Mouse (Mus musculus): ENCODE measurements around the gene Tmem59l. TPM values are rescaled to one million over a fixed set of nuclear protein-coding genes. Genes with fewer than 3 reads are reported as not detected.

Gene Tmem59l
- polyA plus RNA-seq, 1 experiment from 2014 or later: 19.5 TPM

GRCm38 (mm10) chr8:70476333-70477268 is 10.6 kb downstream of the Tmem59l start, which contains the start of gene Klhl26:
Gene Klhl26, minus strand, starts transcription at chr8:70476968.
- WGBS: under 1% methylated on average over 53 of the region's 53 CpGs
- Histone ChIP-seq H3K36me3 (replicated peaks) (peaks cover 17% of the 10 kb centered on the region), H3K27ac (peak within 1 kb of the TSS; percentile 92), H3K4me1 (peaks cover 29% of the 10 kb centered on the region), H3K27me3 (ENCODE audit: poor library complexity, severe bottlenecking) (peaks cover 39% of the 10 kb centered on the region), H3K9me3 (no peaks in the 10 kb centered on the region), H3K4me3 (peak within 1 kb of the TSS; percentile 94)
- DNase-seq (ENCODE audit: extremely low spot score, low spot score): peak; percentile 95

GRCm38 (mm10) chr8:70471856-70472255 is 15.3 kb downstream of the Tmem59l start:
- no peak overlapping the region for H3K4me3 ChIP-seq
- WGBS: over 99% methylated on average over 7 of the region's 7 CpGs
- no peak for DNase-seq (ENCODE audit: extremely low spot score, low spot score)
- H3K27me3 ChIP-seq (ENCODE audit: poor library complexity, severe bottlenecking): no peaks in the 10 kb centered on the region
- peaks cover 20% of the 10 kb centered on the region for H3K36me3 ChIP-seq (replicated peaks)
- H3K27ac ChIP-seq: no peak overlapping the region
- H3K9me3 ChIP-seq: no peaks in the 10 kb centered on the region
- H3K4me1 ChIP-seq: peaks cover 42% of the 10 kb centered on the region

DNA sequence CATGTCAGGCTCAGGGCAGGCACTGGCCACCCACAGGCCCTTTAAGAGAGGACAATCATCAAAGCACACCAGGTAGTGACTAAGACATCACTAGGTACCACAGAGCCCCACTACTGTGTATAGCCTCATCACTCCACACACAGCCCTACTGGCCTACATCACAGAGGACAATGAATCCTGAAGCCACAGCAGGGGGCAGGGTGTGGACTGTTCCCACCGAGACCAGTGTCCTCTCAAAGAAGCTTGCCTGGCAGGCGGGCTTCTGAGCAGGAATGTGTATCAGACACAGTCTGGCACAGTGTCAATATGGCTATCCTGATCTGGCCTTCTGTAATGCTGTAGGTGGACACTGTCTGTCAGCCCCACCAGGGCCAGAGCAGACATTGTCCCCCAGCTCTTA is 17.2 kb downstream of the Tmem59l start:
- no peaks in the 10 kb centered on the region for H3K27me3 ChIP-seq (ENCODE audit: poor library complexity, severe bottlenecking)
- H3K36me3 ChIP-seq (replicated peaks): peaks cover 26% of the 10 kb centered on the region
- H3K9me3 ChIP-seq: no peaks in the 10 kb centered on the region
- no peak for DNase-seq (ENCODE audit: extremely low spot score, low spot score)
- no peak overlapping the region for H3K4me3 ChIP-seq
- no peak overlapping the region for H3K27ac ChIP-seq
- H3K4me1 ChIP-seq: peaks cover 36% of the 10 kb centered on the region
- 77% methylated on average over 2 of the region's 2 CpGs for WGBS

- Histone ChIP-seq H3K27me3 (ENCODE audit: poor library complexity, severe bottlenecking) (no peaks in the 10 kb centered on the region), H3K27ac (no peak overlapping the region; the same call in 1 of the 2 replicates), H3K4me1 (peaks cover 36% of the 10 kb centered on the region), H3K9me3 (no peaks in the 10 kb centered on the region), H3K36me3 (replicated peaks) (peaks cover 24% of the 10 kb centered on the region), H3K4me3 (no peak overlapping the region)
- DNase-seq (ENCODE audit: extremely low spot score, low spot score): no peak
- WGBS: 72% methylated on average over 10 of the region's 10 CpGs
These were observed 17.8 kb downstream of the Tmem59l start for GRCm38 (mm10) chr8:70469295-70469916.

- Histone ChIP-seq H3K36me3 (replicated peaks) (peaks cover 20% of the 10 kb centered on the region), H3K9me3 (no peaks in the 10 kb centered on the region), H3K4me3 (no peak overlapping the region), H3K27me3 (ENCODE audit: poor library complexity, severe bottlenecking) (no peaks in the 10 kb centered on the region), H3K4me1 (peaks cover 37% of the 10 kb centered on the region), H3K27ac (no peak overlapping the region)
- 92% methylated on average over 4 of the region's 4 CpGs for WGBS
- DNase-seq (ENCODE audit: extremely low spot score, low spot score): no peak
These were observed 18.4 kb downstream of the Tmem59l start for GRCm38 (mm10) chr8:70468733-70469132.

DNA sequence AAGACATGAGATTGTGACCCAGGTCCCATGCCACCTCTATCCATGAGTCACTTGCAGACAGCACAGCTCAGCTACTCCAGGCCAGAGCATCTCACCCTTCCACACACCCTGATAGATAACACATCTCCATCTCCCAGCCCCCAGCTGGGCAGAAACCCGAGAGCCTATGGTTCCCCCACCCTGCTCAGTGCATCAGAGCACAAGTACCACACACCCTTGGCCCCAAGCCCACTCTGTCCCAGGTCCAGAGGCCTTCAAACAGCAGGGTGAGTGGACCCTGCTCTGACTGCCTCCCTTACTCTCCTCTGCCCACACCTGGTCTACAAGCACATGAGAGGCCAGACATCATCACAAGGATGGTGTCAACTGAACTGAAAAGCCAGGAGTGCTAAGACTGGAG is 19.3 kb downstream of the Tmem59l start:
- 67% methylated on average over 1 of the region's 1 CpGs for WGBS
- no peaks in the 10 kb centered on the region for H3K27me3 ChIP-seq (ENCODE audit: poor library complexity, severe bottlenecking)
- H3K4me3 ChIP-seq: no peak overlapping the region
- no peaks in the 10 kb centered on the region for H3K9me3 ChIP-seq
- peaks cover 44% of the 10 kb centered on the region for H3K4me1 ChIP-seq
- DNase-seq (ENCODE audit: extremely low spot score, low spot score): no peak
- no peak overlapping the region for H3K27ac ChIP-seq
- H3K36me3 ChIP-seq (replicated peaks): peaks cover 20% of the 10 kb centered on the region

GRCm38 (mm10) chr8:70467229-70467725 is 19.9 kb downstream of the Tmem59l start:
- 75% methylated on average over 5 of the region's 5 CpGs for WGBS
- no peak for DNase-seq (ENCODE audit: extremely low spot score, low spot score)

GRCm38 (mm10) chr8:70466771-70467170 is 20.4 kb downstream of the Tmem59l start:
- Histone ChIP-seq H3K4me1 (peaks cover 46% of the 10 kb centered on the region), H3K36me3 (replicated peaks) (peaks cover 13% of the 10 kb centered on the region), H3K27me3 (ENCODE audit: poor library complexity, severe bottlenecking) (no peaks in the 10 kb centered on the region), H3K4me3 (no peak overlapping the region), H3K27ac (peak overlapping the region; percentile 31), H3K9me3 (no peaks in the 10 kb centered on the region)
- WGBS: 70% methylated on average over 11 of the region's 11 CpGs
- DNase-seq (ENCODE audit: extremely low spot score, low spot score): no peak

More at GRCm38 (mm10) chr8:70467229-70467725, 19.9 kb downstream of the Tmem59l start:
- Histone ChIP-seq H3K9me3 (no peaks in the 10 kb centered on the region), H3K27ac (peak overlapping the region; percentile 31), H3K27me3 (ENCODE audit: poor library complexity, severe bottlenecking) (no peaks in the 10 kb centered on the region), H3K36me3 (replicated peaks) (peaks cover 14% of the 10 kb centered on the region), H3K4me3 (no peak overlapping the region), H3K4me1 (peaks cover 44% of the 10 kb centered on the region)

DNA sequence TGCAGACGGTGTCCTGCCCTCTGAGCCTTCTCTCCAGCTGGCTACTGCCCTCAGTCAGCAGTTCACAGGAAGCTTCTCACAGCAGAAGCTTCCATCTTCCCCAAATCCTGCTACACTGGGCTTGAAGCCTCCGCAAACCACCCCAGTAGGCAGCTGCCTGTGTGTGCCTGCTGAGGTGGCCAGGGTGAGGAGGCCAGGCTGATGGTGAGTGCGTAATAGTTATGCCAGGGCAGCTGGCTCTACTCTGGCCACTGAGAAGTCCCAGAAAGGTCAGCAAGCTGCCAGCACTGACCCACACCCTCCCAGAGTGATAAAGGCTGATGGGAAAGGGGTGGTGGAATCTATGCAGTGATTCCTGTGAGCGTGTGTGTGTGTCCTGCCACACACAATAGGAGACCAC is 20.9 kb downstream of the Tmem59l start:
- DNase-seq (ENCODE audit: extremely low spot score, low spot score): no peak
- Histone ChIP-seq H3K36me3 (replicated peaks) (peaks cover 13% of the 10 kb centered on the region), H3K27me3 (ENCODE audit: poor library complexity, severe bottlenecking) (no peaks in the 10 kb centered on the region), H3K4me3 (no peak overlapping the region), H3K4me1 (peaks cover 47% of the 10 kb centered on the region), H3K27ac (0 out of 2 replicates have a peak overlapping the region, but pooled peaks have one; percentile 31), H3K9me3 (no peaks in the 10 kb centered on the region)
- 85% methylated on average over 4 of the region's 4 CpGs for WGBS

DNA sequence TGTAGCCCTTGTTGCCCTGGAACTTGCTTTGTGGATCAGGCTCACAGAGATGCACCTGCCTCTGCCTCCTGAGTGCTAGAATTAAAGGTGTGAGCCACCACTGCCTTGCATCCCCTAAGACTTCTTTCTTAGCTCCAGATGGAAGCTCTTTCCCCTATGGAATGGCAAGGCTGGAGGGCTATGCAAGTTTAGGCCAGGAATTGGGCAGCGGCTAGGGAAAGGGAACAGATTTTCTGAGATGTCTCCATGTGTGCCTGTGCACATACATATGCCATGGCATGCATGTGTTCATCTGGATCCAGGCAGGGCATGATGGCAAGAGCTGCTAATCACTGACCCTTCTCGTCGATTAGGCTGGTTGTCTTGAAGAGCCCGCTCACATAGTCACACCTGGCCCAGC is 21.5 kb downstream of the Tmem59l start:
- Histone ChIP-seq H3K4me1 (peaks cover 51% of the 10 kb centered on the region), H3K27me3 (ENCODE audit: poor library complexity, severe bottlenecking) (no peaks in the 10 kb centered on the region), H3K9me3 (no peaks in the 10 kb centered on the region), H3K36me3 (replicated peaks) (peaks cover 12% of the 10 kb centered on the region), H3K27ac (no peak overlapping the region), H3K4me3 (no peak overlapping the region)
- DNase-seq (ENCODE audit: extremely low spot score, low spot score): no peak
- 96% methylated on average over 4 of the region's 4 CpGs for WGBS

- H3K27me3 ChIP-seq (ENCODE audit: poor library complexity, severe bottlenecking): no peaks in the 10 kb centered on the region
- H3K4me3 ChIP-seq: no peak overlapping the region
- H3K27ac ChIP-seq: no peak overlapping the region
- peaks cover 48% of the 10 kb centered on the region for H3K4me1 ChIP-seq
- 92% methylated on average over 6 of the region's 6 CpGs for WGBS
- H3K9me3 ChIP-seq: no peaks in the 10 kb centered on the region; the same call in 1 of the 2 replicates
- DNase-seq (ENCODE audit: extremely low spot score, low spot score): no peak
- H3K36me3 ChIP-seq (replicated peaks): peaks cover 22% of the 10 kb centered on the region
These were observed 23.0 kb downstream of the Tmem59l start for GRCm38 (mm10) chr8:70464162-70464561.

DNA sequence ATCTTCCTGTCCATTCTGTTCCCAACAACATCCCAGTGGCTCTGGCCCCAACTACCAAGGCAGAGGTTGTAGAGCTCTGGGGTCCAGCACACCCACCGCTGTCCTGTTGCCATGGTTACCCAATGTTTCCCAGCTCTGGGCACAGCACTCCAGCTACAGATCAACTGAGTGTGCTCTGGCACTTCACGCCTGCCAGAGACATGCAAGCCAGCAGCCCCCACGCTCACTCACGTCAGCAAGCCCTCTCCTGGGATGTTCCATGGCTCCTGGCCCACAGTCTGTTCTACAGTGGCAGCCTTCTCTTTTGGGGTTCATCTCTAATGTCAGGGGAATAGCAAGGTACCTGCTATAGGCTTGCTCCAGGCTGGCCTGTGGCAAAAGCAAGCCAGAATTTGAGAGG is 23.9 kb downstream of the Tmem59l start:
- Histone ChIP-seq H3K27me3 (ENCODE audit: poor library complexity, severe bottlenecking) (no peaks in the 10 kb centered on the region), H3K36me3 (replicated peaks) (peaks cover 23% of the 10 kb centered on the region), H3K9me3 (no peaks in the 10 kb centered on the region; the same call in 1 of the 2 replicates), H3K4me1 (peaks cover 44% of the 10 kb centered on the region), H3K27ac (no peak overlapping the region), H3K4me3 (no peak overlapping the region)
- no peak for DNase-seq (ENCODE audit: extremely low spot score, low spot score)
- WGBS: 90% methylated on average over 4 of the region's 4 CpGs

DNA sequence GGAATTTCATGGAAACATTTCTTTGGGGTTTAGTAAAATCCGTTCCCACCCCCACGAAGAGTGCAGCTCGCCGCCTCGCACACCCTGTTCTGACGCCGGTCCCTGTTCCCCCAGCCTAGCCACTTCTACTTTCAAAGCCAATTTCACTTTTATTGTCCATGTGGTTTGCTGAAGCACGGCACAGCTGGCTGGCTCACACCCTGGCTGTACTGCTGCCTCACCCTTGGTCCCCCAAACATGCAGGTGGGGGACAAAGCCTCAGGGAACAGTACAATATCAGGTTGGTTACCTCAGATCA is 24.7 kb downstream of the Tmem59l start:
- H3K9me3 ChIP-seq: no peaks in the 10 kb centered on the region; the same call in 1 of the 2 replicates
- peaks cover 35% of the 10 kb centered on the region for H3K4me1 ChIP-seq
- H3K36me3 ChIP-seq (replicated peaks): peaks cover 23% of the 10 kb centered on the region
- DNase-seq (ENCODE audit: extremely low spot score, low spot score): no peak
- 95% methylated on average over 8 of the region's 8 CpGs for WGBS
- no peak overlapping the region for H3K4me3 ChIP-seq
- no peak overlapping the region for H3K27ac ChIP-seq
- H3K27me3 ChIP-seq (ENCODE audit: poor library complexity, severe bottlenecking): no peaks in the 10 kb centered on the region
